13 mouse cellular contexts compared by ENCODE assay signal in the genomic region with DNA sequence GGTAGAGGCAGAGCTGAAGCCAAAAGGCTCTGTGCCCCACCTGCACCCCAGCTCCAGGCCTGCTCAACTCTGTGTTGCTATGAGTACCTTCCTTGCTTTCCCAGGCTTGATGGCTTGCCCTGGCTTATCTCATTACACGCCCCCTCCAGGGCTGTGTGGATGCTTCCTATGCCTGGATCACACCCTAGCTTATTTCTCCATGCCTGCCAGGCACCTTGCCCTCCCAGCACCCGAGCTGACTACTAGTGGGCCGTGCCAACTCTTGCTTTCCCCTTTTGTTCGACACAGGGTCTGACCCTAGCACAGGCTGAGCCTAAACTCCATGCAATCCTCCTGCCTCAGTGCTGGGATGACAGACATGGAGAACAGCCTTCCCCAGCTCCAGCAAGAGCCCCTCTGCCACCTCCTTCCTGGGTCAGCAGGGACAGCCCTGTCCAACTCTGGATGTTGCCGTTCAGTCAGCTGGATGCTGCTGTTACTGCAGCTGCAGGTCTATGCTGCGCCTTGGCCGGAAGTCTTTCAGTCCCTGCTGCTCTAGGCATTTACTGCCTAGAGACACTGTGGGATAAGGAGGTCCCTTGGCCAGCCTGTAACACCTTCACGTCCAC. TPM values are rescaled to one million over a fixed set of nuclear protein-coding genes. Genes with fewer than 3 reads are reported as not detected.
A peak's percentile ranks its signal among the peaks of the same experiment; 100 is the strongest.
DNase-seq lines count a peak whose midpoint lies in the region; ATAC-seq and TF ChIP-seq lines count a peak whose summit lies in the region.
"Had no signal": no experiment of that assay in that cellular context is flagged by ENCODE, and none has a peak within 500 bp of the region (broad histone marks: within the 10 kb centered on the region; RNA-seq: fewer than 3 reads in every experiment).

No protein-coding gene starts in this region.

- TF ChIP-seq POLR2A in MEL (IDR thresholded peaks at IDR 0.05; ENCODE audit: control insufficient read depth in 1 of 2, insufficient read depth in 1 of 2, low read depth in 1 of 2, low read length in 2 of 2, poor library complexity in 1 of 2) = no peak

- H3K9me3 ChIP-seq in MEL (replicated peaks; ENCODE audit: insufficient read depth, low read length) = no peaks in the 10 kb centered on the region
- H3K9me3 ChIP-seq in forebrain, embryonic 15.5 days = no peaks in the 10 kb centered on the region
- H3K9me3 ChIP-seq in midbrain, embryonic 12.5 days = no peaks in the 10 kb centered on the region
- H3K9me3 ChIP-seq: embryonic facial prominence, embryonic 15.5 days; stomach, embryonic 15.5 days had no signal

- WGBS in forebrain, embryonic 15.5 days = 73% methylated on average over 8 of the region's 8 CpGs
- 76% methylated on average over 8 of the region's 8 CpGs for WGBS in midbrain, embryonic 12.5 days

- no peak overlapping the region for H3K27ac ChIP-seq in MEL (ENCODE audit: control insufficient read depth, low read depth, low read length)
- H3K27ac ChIP-seq in forebrain, embryonic 15.5 days (replicated peaks) = peak overlapping the region; percentile 97
- H3K27ac ChIP-seq in midbrain, embryonic 12.5 days (replicated peaks) = peak overlapping the region; percentile 98
- H3K27ac ChIP-seq: embryonic facial prominence, embryonic 15.5 days; stomach, embryonic 15.5 days had no signal

- peak; percentile 72 for DNase-seq in cerebellum, adult 9-10 months
- DNase-seq in MEL (ENCODE audit: low read depth, low spot score) = peak; percentile 33
- DNase-seq in spleen, postnatal 10 days (ENCODE audit: low spot score in 2 of 2) = no peak
- no peak for DNase-seq in adrenal gland, postnatal 36 days
- DNase-seq: kidney, adult 9 months; layer of hippocampus, postnatal 36 days; right cerebral cortex, postnatal 25 days had no signal

- peaks cover 0 to 19% of the 10 kb centered on the region in 2 experiments; a peak in 2 of 4 replicates for H3K4me1 ChIP-seq in MEL (ENCODE audit: control insufficient read depth in 1 of 2, insufficient read depth in 2 of 2, low read length in 2 of 2)
- peaks cover 80% of the 10 kb centered on the region for H3K4me1 ChIP-seq in forebrain, embryonic 15.5 days
- H3K4me1 ChIP-seq in midbrain, embryonic 12.5 days = peaks cover 91% of the 10 kb centered on the region

- H3K4me3 ChIP-seq in MEL (ENCODE audit: control insufficient read depth in 1 of 2, insufficient read depth in 1 of 2, low read depth in 2 of 2, low read length in 2 of 2) = no peak overlapping the region
- H3K4me3 ChIP-seq in forebrain, embryonic 15.5 days = peak overlapping the region; percentile 2; the same call in 1 of the 2 replicates
- 0 out of 2 replicates have a peak overlapping the region, but pooled peaks have one; percentile 43 for H3K4me3 ChIP-seq in midbrain, embryonic 12.5 days
- H3K4me3 ChIP-seq: embryonic facial prominence, embryonic 15.5 days; stomach, embryonic 15.5 days had no signal

- no peak for ATAC-seq in cerebellum, adult (ENCODE audit: insufficient number of reproducible peaks, low FRiP score, low TSS enrichment)
- no peak for ATAC-seq in forebrain, embryonic 15.5 days (replicated peaks)
- no peak for ATAC-seq in midbrain, embryonic 12.5 days (ENCODE audit: low FRiP score, low read depth)
- no peak for ATAC-seq in CD4-positive, CD25-positive, alpha-beta regulatory T cell, adult 4 months

- H3K36me3 ChIP-seq in MEL (ENCODE audit: control insufficient read depth in 1 of 2, insufficient read depth in 2 of 2, low read length in 2 of 2) = peaks cover 6 to 7% of the 10 kb centered on the region in 2 experiments; a peak in 3 of 4 replicates
- peaks cover 21% of the 10 kb centered on the region for H3K36me3 ChIP-seq in forebrain, embryonic 15.5 days
- H3K36me3 ChIP-seq in midbrain, embryonic 12.5 days = peaks cover 28% of the 10 kb centered on the region

- TF ChIP-seq CTCF in MEL (IDR thresholded peaks at IDR 0.05 in 2 of 3, conservative IDR thresholded peaks at IDR 0.05 in 1 of 3; ENCODE audit: control insufficient read depth in 1 of 3, insufficient read depth in 1 of 3, low read depth in 2 of 3, low read length in 3 of 3, poor library complexity in 1 of 3, severe bottlenecking in 1 of 3) = no peak

- no peak for TF ChIP-seq EP300 in MEL (IDR thresholded peaks at IDR 0.05; ENCODE audit: low read depth in 1 of 2, low read length in 2 of 2)

- no peak overlapping the region for H3K9ac ChIP-seq in MEL (ENCODE audit: control insufficient read depth, low read depth, low read length, poor library complexity, severe bottlenecking)
- peak overlapping the region; percentile 31 for H3K9ac ChIP-seq in forebrain, embryonic 15.5 days (replicated peaks)
- peak overlapping the region; percentile 98 for H3K9ac ChIP-seq in midbrain, embryonic 12.5 days (replicated peaks)
- H3K9ac ChIP-seq: embryonic facial prominence, embryonic 15.5 days; stomach, embryonic 15.5 days had no signal

- H3K79me2 ChIP-seq in MEL (ENCODE audit: control insufficient read depth, insufficient read depth, low read length, poor library complexity) = peaks cover 15% of the 10 kb centered on the region

- H3K4me2 ChIP-seq in forebrain, embryonic 15.5 days (replicated peaks) = peak overlapping the region; percentile 86; the same call in 1 of the 2 replicates
- peak overlapping the region; percentile 79 for H3K4me2 ChIP-seq in midbrain, embryonic 12.5 days (replicated peaks)
- H3K4me2 ChIP-seq: embryonic facial prominence, embryonic 15.5 days; stomach, embryonic 15.5 days had no signal

- no peaks in the 10 kb centered on the region for H3K27me3 ChIP-seq in MEL (ENCODE audit: control insufficient read depth in 1 of 2, insufficient read depth in 2 of 2, low read length in 2 of 2)
- no peaks in the 10 kb centered on the region for H3K27me3 ChIP-seq in forebrain, embryonic 15.5 days
- no peaks in the 10 kb centered on the region; the same call in none of the 2 replicates for H3K27me3 ChIP-seq in midbrain, embryonic 12.5 days

- TF ChIP-seq RAD21 in MEL (IDR thresholded peaks at IDR 0.05; ENCODE audit: low read depth, low read length) = no peak

TF ChIP-seq in MEL, 35 proteins besides CTCF, POLR2A, EP300 and RAD21:
- no peak for TF ChIP-seq GATA1 (IDR thresholded peaks at IDR 0.05; ENCODE audit: low read depth, low read length)
- no peak for TF ChIP-seq ZKSCAN1 (IDR thresholded peaks at IDR 0.05; ENCODE audit: low read depth, low read length)
- TF ChIP-seq E2F4 (IDR thresholded peaks at IDR 0.05; ENCODE audit: borderline replicate concordance, low read depth, low read length) = no peak
- 0 out of 2 replicates have a peak, but pooled peaks have one; percentile 27 for TF ChIP-seq POLR2AphosphoS5 (IDR thresholded peaks at IDR 0.05; ENCODE audit: borderline replicate concordance, low read depth, low read length)
- TF ChIP-seq UBTF (IDR thresholded peaks at IDR 0.05; ENCODE audit: borderline replicate concordance, insufficient read depth, low read depth, low read length) = no peak

RNA-seq across cellular contexts. Expression of a gene that starts 1.9 kb away (rescaled TPM):
- total RNA-seq in MEL (2012; rRNA removed) = 0.39 and 0.58 TPM in 2 replicates
- polyA plus RNA-seq in MEL (2012; ENCODE audit: insufficient read depth in 1 of 2, insufficient read length in 2 of 2, low read depth in 1 of 2, low replicate concordance in 2 of 2, missing spikeins in 1 of 2) = 1 to 10 TPM in 1 of 2 experiments, not detected in 1; 1.2 TPM
- 205 and 210 TPM in 2 replicates for polyA plus RNA-seq in forebrain, embryonic 15.5 days (2015; fragmentation: Nextera tagmentation; extraction: Ambion mirVana)
- 181 and 193 TPM in 2 replicates for polyA plus RNA-seq in midbrain, embryonic 12.5 days (2016; fragmentation: Nextera tagmentation; extraction: Ambion mirVana)
- under 1 TPM in 1 of 2 experiments, not detected in 1; 0.16 TPM for polyA plus RNA-seq in CD4-positive, CD25-positive, alpha-beta regulatory T cell, adult 4 months (2017; shearing (Covaris generic))
- total RNA-seq in adrenal gland, postnatal 36 days (2021) = 1 to 10 TPM in 1 of 2 experiments, under 1 TPM in 1; 0.70 to 1.5 TPM

RNA-seq across cellular contexts. Expression of a gene that starts 5.4 kb away (rescaled TPM):
- total RNA-seq in MEL (2012; rRNA removed) = 3,963 and 4,320 TPM in 2 replicates
- polyA plus RNA-seq in MEL (2012; ENCODE audit: insufficient read depth in 1 of 2, insufficient read length in 2 of 2, low read depth in 1 of 2, low replicate concordance in 2 of 2, missing spikeins in 1 of 2) = 1,000 to 10,000 TPM; 1,331 to 3,905 TPM
- 628 and 651 TPM in 2 replicates for polyA plus RNA-seq in forebrain, embryonic 15.5 days (2015; fragmentation: Nextera tagmentation; extraction: Ambion mirVana)
- 671 and 694 TPM in 2 replicates for polyA plus RNA-seq in midbrain, embryonic 12.5 days (2016; fragmentation: Nextera tagmentation; extraction: Ambion mirVana)
- polyA plus RNA-seq in CD4-positive, CD25-positive, alpha-beta regulatory T cell, adult 4 months (2017; shearing (Covaris generic)) = 1,000 to 10,000 TPM; 1,622 to 1,794 TPM
- total RNA-seq in adrenal gland, postnatal 36 days (2021) = 1,000 to 10,000 TPM; 1,173 to 1,236 TPM

RNA-seq across cellular contexts. Expression of a gene that starts 22.7 kb away (rescaled TPM):
- 68.9 and 81.5 TPM in 2 replicates for total RNA-seq in MEL (2012; rRNA removed)
- 10 to 100 TPM in 1 of 2 experiments, not detected in 1; 65.7 TPM for polyA plus RNA-seq in MEL (2012; ENCODE audit: insufficient read depth in 1 of 2, insufficient read length in 2 of 2, low read depth in 1 of 2, low replicate concordance in 2 of 2, missing spikeins in 1 of 2)
- 36.9 and 38.1 TPM in 2 replicates for polyA plus RNA-seq in forebrain, embryonic 15.5 days (2015; fragmentation: Nextera tagmentation; extraction: Ambion mirVana)
- 36.2 and 44.5 TPM in 2 replicates for polyA plus RNA-seq in midbrain, embryonic 12.5 days (2016; fragmentation: Nextera tagmentation; extraction: Ambion mirVana)
- 10 to 100 TPM; 47.1 to 59.9 TPM for polyA plus RNA-seq in CD4-positive, CD25-positive, alpha-beta regulatory T cell, adult 4 months (2017; shearing (Covaris generic))
- 10 to 100 TPM; 24.6 to 32.0 TPM for total RNA-seq in adrenal gland, postnatal 36 days (2021)

RNA-seq across cellular contexts. Expression of a gene that starts 31.7 kb away (rescaled TPM):
- 6.1 and 6.5 TPM in 2 replicates for total RNA-seq in MEL (2012; rRNA removed)
- 10 to 100 TPM in 1 of 2 experiments, not detected in 1; 23.1 TPM for polyA plus RNA-seq in MEL (2012; ENCODE audit: insufficient read depth in 1 of 2, insufficient read length in 2 of 2, low read depth in 1 of 2, low replicate concordance in 2 of 2, missing spikeins in 1 of 2)
- 2.5 and 2.6 TPM in 2 replicates for polyA plus RNA-seq in forebrain, embryonic 15.5 days (2015; fragmentation: Nextera tagmentation; extraction: Ambion mirVana)
- 2.4 and 3.7 TPM in 2 replicates for polyA plus RNA-seq in midbrain, embryonic 12.5 days (2016; fragmentation: Nextera tagmentation; extraction: Ambion mirVana)
- 10 to 100 TPM; 11.9 to 12.3 TPM for polyA plus RNA-seq in CD4-positive, CD25-positive, alpha-beta regulatory T cell, adult 4 months (2017; shearing (Covaris generic))
- total RNA-seq in adrenal gland, postnatal 36 days (2021) = 1 to 10 TPM; 2.2 to 3.3 TPM

RNA-seq across cellular contexts. Expression of a gene that starts 32.1 kb away (rescaled TPM):
- 3.1 and 3.2 TPM in 2 replicates for total RNA-seq in MEL (2012; rRNA removed)
- polyA plus RNA-seq in MEL (2012; ENCODE audit: insufficient read depth in 1 of 2, insufficient read length in 2 of 2, low read depth in 1 of 2, low replicate concordance in 2 of 2, missing spikeins in 1 of 2) = 10 to 100 TPM in 1 of 2 experiments, not detected in 1; 27.9 TPM
- polyA plus RNA-seq in forebrain, embryonic 15.5 days (2015; fragmentation: Nextera tagmentation; extraction: Ambion mirVana) = 2.6 and 2.9 TPM in 2 replicates
- 3.1 and 4.3 TPM in 2 replicates for polyA plus RNA-seq in midbrain, embryonic 12.5 days (2016; fragmentation: Nextera tagmentation; extraction: Ambion mirVana)
- under 1 TPM in 1 of 2 experiments, not detected in 1; 0.51 TPM for polyA plus RNA-seq in CD4-positive, CD25-positive, alpha-beta regulatory T cell, adult 4 months (2017; shearing (Covaris generic))
- total RNA-seq in adrenal gland, postnatal 36 days (2021) = 10 to 100 TPM; 11.0 to 13.7 TPM

Comparison
In these comparisons a context has a peak if more than half of its experiments do, and no peak if none do; other contexts are left out.
1. DNase-seq: peak in cerebellum, adult 9-10 months (single experiment) and MEL (single experiment); none in spleen, postnatal 10 days (0 of 2) and adrenal gland, postnatal 36 days (0 of 2).
2. H3K4me3 ChIP-seq: peak in forebrain, embryonic 15.5 days (single experiment) and midbrain, embryonic 12.5 days (single experiment); none in MEL (0 of 2).
3. RNA of a gene that starts 1.9 kb away (polyA plus RNA-seq): 205 to 210 TPM in forebrain, embryonic 15.5 days and 181 to 193 TPM in midbrain, embryonic 12.5 days; 1.2 TPM in MEL and 0.16 TPM in CD4-positive, CD25-positive, alpha-beta regulatory T cell, adult 4 months; every median in the first group is over 10 times any median in the second.